Mouse (Mus musculus): ENCODE data around the gene Maea. TPM values are rescaled to one million over a fixed set of nuclear protein-coding genes. Genes with fewer than 3 reads are reported as not detected.

Maea gene
- 71.2 TPM for polyA plus RNA-seq (2014; fragmentation: Illumina TruSeq; extraction: RNeasy Lipid Tissue Mini Kit (QIAGEN cat#74804); ENCODE audit: low read depth, low replicate concordance)

GRCm38 (mm10) chr5:33335273-33335976 lies at the start of gene Maea:
Gene Maea, plus strand, starts transcription at chr5:33335509.

DNA sequence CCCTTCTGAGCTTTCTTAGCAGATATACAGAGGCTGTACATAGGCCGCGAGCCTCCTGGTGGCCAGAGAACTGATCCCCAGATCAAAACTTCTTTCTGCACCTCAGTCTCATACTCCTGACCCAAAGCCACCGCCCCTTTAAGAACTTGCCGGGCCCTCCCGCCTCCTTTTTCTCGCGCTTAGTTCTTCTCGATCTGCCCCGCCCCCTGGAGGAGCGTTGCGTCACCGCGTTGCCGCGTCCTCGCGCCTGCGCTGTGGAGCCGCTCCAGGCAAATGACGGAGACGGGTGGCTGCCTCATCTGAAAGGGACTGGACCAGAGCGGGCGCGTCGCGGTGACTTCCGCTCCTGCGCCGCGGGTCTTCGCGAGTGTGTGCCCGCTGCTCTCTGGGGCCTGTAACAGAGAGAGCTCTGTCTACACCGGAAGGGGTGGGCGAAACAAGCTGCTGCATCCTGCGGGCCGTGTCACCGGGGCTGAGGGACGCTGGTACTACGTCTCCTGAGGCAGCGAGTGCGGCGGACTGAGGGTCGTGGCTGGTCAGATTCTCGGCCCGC lies 43.1 kb downstream of the Maea start, which contains the start of gene Uvssa:
Gene Uvssa, plus strand, starts transcription at position 248 of the 553 bp plus-strand sequence.

Other genes with a start within 250 kb of the Maea start
- not detected for gene Slc5a1, start 231.3 kb upstream of the Maea start, polyA plus RNA-seq (2014; fragmentation: Illumina TruSeq; extraction: RNeasy Lipid Tissue Mini Kit (QIAGEN cat#74804); ENCODE audit: low read depth, low replicate concordance)
- not detected for gene Spon2, start 117.1 kb upstream of the Maea start, polyA plus RNA-seq (2014; fragmentation: Illumina TruSeq; extraction: RNeasy Lipid Tissue Mini Kit (QIAGEN cat#74804); ENCODE audit: low read depth, low replicate concordance)
- gene Ctbp1, start 60.5 kb upstream of the Maea start, polyA plus RNA-seq (2014; fragmentation: Illumina TruSeq; extraction: RNeasy Lipid Tissue Mini Kit (QIAGEN cat#74804); ENCODE audit: low read depth, low replicate concordance): 40.8 TPM
- 14.5 TPM for gene Uvssa, start 43.0 kb downstream of the Maea start, polyA plus RNA-seq (2014; fragmentation: Illumina TruSeq; extraction: RNeasy Lipid Tissue Mini Kit (QIAGEN cat#74804); ENCODE audit: low read depth, low replicate concordance)
- not detected for gene Nkx1-1, start 98.5 kb downstream of the Maea start, polyA plus RNA-seq (2014; fragmentation: Illumina TruSeq; extraction: RNeasy Lipid Tissue Mini Kit (QIAGEN cat#74804); ENCODE audit: low read depth, low replicate concordance)